Mouse (Mus musculus): ENCODE data around the gene Porcn. TPM values are rescaled to one million over a fixed set of nuclear protein-coding genes. Genes with fewer than 3 reads are reported as not detected.

The Porcn gene
- total RNA-seq (2021): 10 to 100 TPM; 87.1 to 91.3 TPM
- long read RNA-seq, experiment 1, partial matches to known transcripts: 12 of 21 reads
- long read RNA-seq, experiment 1, other reads (novel, unspliced or antisense): 5 of 21 reads
- long read RNA-seq, experiment 2, partial matches to known transcripts: 10 of 21 reads
- long read RNA-seq, experiment 2, other reads (novel, unspliced or antisense): 9 of 21 reads

- peak; percentile 70 to 84 for DNase-seq (ENCODE audit: low spot score in 2 of 2)
These were observed at the start of gene Porcn for GRCm38 (mm10) chrX:8206015-8206693. Gene Porcn, minus strand, starts transcription at chrX:8206525.

DNA sequence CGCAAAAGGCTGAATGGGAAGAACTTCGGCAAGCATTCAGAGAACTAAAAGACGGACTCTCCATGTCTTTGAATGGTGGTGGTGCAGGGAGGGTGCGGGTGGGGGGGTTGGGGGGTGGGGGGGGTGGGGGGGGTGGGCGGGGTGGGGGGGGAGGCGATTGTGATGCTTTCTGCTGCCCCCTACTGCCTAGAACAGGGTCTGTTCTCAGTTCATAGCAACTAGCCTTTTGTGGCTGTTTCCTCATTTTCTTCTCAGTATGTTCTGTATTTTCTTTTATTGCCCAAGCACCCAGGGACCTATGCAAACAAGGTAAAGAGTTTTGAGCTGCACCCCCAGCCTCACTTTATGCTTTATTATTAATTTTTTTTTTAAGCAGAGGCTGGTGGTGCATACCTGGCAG is 49.5 kb upstream of the Porcn start:
- DNase-seq (ENCODE audit: low spot score in 2 of 2): no peak

DNA sequence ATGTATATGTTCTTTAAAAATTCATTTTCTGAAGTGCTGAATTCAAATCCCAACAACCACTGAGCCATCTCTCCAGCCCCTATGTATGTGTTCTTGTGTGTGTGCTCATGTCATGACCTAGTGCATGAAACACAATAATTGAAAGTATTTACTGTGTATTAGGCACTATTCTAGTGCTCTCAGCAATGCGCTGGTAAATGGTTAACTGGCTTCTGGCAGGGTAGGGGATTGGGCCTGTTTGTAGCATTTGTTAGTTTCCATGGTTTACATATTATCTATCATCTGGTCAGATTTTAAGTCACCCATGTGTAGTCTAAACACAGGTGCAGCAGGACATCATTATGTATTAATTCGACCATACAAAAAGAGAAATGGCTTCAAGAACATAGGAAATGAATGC is 47.4 kb upstream of the Porcn start:
- no peak for DNase-seq (ENCODE audit: low spot score in 2 of 2)

- peak; percentile 80 to 90 for DNase-seq (ENCODE audit: low spot score in 2 of 2)
These were observed 46.3 kb upstream of the Porcn start, which contains the start of gene Ftsj1 for GRCm38 (mm10) chrX:8252334-8253285. Gene Ftsj1, minus strand, starts transcription at chrX:8252406.

DNA sequence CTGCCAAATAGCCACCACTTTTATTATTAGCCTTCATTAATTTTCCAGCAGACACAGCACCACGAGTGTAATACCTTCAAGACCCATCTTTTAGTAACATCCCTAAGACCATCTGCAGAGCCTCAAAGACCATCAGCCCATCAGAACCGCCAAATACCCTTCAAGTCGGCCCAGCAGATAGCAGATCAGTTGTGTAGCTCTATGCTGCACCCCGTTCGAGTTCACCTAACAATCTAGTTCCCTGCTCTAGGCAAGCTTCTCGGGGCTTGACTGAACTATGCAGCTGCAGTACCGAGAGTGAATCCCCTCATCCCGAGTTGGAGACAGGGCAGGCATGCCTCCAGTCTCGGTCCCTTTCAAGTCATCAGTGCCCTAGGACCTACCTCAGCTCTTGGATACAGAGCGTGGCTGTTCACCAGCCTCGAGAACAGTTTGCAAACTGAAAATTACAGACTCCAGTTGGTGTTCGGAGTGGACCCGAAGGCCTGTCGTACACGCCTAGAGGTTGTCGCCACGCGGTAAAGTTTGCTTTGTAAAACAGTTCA is 45.5 kb upstream of the Porcn start:
- no peak for DNase-seq (ENCODE audit: low spot score in 2 of 2)

- no peak for DNase-seq (ENCODE audit: low spot score in 2 of 2)
These were observed 42.3 kb upstream of the Porcn start for GRCm38 (mm10) chrX:8248542-8249120.

DNA sequence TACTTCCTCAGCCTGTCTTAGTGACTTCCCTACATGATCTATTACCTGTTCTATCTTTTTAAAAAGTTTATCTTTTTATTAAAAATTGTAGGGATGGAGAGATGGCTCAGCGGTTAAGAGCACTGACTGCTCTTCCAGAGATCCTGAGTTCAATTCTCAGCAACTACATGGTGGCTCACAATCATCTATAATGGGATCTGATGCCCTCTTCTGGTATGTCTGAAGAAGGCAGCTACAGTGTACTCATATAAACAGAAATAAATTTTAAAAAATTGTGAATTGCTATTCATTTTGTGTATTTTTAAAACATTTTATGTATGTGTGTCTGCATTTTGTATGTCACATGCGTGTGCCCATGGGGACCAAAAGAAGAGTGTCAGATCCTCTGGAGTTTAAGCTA is 41.4 kb upstream of the Porcn start:
- no peak for DNase-seq (ENCODE audit: low spot score in 2 of 2)

DNA sequence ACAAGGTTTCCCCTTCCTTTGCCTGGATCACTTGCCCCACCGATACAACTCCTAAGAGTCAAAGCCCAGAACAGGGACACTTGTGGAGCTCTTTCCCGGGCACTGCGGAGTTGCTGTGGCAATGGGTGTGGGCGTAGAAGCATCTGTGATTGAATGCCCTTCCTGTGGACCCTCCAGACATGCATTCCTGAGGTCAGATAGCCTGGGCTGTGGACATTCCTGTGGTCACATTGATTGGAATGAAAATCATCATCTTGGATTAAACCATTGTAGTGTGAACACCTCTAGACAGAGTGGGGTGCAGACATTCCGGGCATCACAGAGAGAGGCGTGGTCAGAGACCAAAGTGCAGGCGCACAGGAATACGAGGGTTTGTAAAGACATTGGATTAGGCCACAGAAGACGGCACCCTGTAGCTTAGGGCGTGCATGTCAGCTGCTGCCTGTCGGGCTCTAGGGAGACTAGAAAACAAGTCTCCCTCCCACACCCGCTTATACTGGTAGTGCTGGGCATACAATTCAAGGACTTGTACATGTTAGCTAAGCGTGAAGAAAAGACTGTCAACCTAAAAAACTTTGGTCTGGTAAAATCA is 32.6 kb upstream of the Porcn start:
- DNase-seq (ENCODE audit: low spot score in 2 of 2): no peak

DNA sequence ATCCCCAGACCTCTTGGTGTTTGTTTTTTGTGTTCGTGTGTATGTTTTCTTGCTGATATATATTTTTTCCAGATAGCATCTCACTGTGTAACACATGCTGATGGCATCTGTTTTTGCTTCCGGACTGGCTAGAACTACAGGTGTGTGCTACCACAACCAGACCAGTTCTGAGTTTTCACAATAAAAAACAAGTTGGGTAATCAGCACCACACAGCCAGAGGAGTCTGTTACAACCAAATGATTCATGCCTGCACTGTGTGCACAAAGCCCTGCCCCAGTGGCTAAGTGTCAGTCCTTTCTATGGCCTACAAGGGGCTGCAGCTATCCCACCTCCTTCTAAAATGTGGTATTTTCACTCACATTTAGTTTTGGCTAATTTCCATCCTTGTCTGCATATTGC is 30.4 kb upstream of the Porcn start:
- DNase-seq (ENCODE audit: low spot score in 2 of 2): no peak

- DNase-seq (ENCODE audit: low spot score in 2 of 2): no peak
These were observed 27.3 kb upstream of the Porcn start for GRCm38 (mm10) chrX:8233602-8234001.

GRCm38 (mm10) chrX:8230272-8230671 is 23.9 kb upstream of the Porcn start:
- no peak for DNase-seq (ENCODE audit: low spot score in 2 of 2)

DNA sequence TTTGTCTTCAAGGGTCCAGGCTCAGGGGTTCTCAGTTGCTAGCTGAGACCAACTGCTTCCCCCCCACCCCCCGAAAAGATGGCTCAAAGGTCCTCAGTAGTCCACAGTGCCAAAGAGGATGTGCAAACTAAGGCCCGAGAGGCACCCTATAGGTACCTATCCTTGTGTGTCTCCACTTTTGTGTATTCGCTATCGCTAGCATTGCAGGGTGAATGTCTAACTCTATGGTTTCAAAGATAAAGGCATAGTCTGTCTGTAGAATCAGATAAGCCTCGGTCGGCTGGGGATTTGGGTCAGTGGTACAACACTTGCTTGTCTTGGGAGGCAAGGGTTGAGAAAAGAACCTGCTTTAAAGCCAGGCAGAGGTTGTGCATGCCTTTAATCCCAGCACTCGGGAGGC is 17.1 kb upstream of the Porcn start:
- DNase-seq (ENCODE audit: low spot score in 2 of 2): no peak

DNA sequence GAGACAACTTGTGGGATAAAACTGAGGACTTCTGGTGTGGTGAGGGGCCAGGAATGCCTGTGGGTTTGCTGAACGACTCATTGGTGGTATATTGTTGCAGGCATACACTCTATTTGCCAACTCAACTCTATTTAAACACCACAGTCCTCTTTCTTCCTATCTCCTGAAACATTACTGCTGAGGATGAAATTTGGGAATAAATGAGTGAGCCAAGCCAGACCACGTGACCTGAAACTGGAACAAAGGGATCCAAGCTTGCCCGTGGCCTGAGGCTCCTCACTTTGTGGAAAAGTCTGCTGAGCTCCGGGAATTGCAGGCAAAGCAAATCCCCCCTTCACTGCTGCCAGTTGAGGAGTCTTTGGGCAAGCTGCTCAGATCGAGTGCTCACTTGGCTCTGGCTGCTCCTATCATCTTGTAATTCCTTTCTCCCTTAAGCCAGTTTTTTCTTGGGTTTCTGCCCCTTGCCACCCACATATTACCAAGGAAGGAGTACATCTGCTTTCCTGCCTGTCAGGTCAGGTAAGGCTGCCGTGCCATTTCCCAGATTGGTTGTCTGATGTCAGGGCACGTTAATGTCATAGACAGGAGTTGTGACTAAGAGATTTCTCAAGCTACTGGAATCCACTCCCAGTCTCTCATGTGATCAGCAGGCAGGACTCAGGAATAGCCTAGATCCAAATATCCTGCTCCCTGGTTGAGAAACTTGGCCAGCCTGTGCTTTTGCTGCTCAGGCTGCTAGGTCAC is 16.5 kb upstream of the Porcn start:
- DNase-seq (ENCODE audit: low spot score in 2 of 2): peak; percentile 20 to 27

- DNase-seq (ENCODE audit: low spot score in 2 of 2): peak; percentile 16 to 74
These were observed 16.0 kb upstream of the Porcn start for GRCm38 (mm10) chrX:8222296-8222677.

- DNase-seq (ENCODE audit: low spot score in 2 of 2): no peak
These were observed 13.3 kb upstream of the Porcn start for GRCm38 (mm10) chrX:8219651-8220050.

GRCm38 (mm10) chrX:8218114-8218513 is 11.8 kb upstream of the Porcn start:
- DNase-seq (ENCODE audit: low spot score in 2 of 2): no peak

DNA sequence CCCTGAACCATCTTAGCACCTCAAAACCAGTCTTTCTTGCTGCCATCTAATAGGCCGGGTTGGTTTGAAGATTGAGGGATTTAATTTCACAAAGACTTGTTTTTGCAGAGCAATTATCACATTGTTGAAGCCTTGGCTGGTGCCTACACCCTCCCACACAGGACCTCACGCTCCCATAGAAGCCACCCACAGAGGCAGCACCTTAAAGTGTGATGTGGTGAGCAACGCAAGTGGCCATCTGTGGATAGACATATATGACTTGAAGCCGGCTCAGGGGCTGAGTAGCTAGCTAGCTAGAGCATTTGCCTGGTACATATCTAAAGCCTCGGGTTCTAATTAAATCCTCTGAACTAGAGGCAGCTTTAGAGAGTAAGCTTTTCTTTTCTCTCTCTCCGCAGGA is 11.1 kb upstream of the Porcn start:
- DNase-seq (ENCODE audit: low spot score in 2 of 2): peak in 1 of 2 experiments; percentile 21

GRCm38 (mm10) chrX:8211490-8212207 is 5.3 kb upstream of the Porcn start:
- DNase-seq (ENCODE audit: low spot score in 2 of 2): no peak

DNA sequence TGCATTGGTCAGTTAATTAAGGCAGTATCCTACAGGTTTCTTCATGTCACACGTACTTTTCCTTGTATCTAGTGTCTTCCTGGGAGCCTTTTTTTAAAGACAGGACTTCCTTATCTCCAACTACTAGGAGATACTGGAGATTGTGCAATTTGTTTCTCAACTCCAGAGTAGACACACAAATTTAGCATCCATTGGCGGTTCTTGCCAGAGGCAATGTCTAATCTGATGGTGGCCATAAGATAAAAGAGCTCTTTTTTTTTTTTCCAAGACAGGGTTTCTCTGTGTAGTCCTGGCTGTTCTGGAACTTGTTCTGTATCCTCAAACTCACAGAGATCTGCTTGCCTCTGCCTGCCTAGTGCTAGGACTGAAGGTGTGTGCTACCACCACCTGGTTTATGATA is 3.4 kb upstream of the Porcn start:
- no peak for DNase-seq (ENCODE audit: low spot score in 2 of 2)

- DNase-seq (ENCODE audit: low spot score in 2 of 2): no peak
These were observed 899 bp upstream of the Porcn start for GRCm38 (mm10) chrX:8207224-8207623.
